Mouse (Mus musculus): ENCODE measurements around the gene Stard9.

Gene Stard9

DNA sequence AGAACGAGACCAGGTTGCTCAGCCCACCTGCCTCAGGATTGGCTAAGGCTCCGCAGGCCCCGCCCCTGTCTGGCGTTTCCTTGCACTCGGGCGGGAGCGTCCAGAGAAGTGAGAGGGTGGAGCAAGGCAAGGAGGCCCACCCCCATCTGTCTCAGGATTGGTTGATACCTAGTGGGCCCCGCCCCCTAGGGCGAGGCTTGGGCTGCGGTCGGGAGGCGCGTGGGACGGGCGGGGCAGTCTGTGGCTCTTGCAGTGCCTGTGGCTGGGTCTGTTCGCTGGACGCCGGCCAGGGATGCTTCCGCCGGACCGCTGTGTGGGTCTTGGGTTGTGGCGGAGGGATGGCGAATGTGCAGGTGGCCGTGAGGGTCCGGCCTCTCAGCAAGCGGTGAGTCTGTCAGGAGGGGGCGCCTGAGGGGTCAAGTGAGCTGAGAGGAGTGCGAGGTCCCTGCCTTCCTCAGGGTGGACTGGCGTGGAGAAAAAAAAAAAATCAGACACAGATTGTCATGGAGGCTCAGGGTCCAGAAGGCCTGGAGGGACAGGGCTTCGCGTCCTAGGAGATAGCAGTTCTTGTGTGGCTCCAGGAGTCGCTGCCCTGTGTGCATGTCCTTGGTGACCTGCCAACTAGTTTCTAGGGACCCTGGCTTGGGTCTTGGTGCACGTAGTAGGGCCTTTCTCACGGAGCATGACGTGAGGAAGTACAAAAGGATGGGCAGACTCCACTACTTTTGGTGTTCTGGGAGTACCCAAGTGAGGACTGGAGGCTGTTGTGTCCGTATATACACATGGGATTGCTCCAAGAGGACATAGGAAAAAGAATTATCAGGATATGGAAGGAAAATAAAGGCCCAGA is at the start of gene Stard9:
Gene Stard9 (plus strand): TSS at position 236 of the 850 bp plus-strand sequence.
- peak; percentile 99 for DNase-seq

DNA sequence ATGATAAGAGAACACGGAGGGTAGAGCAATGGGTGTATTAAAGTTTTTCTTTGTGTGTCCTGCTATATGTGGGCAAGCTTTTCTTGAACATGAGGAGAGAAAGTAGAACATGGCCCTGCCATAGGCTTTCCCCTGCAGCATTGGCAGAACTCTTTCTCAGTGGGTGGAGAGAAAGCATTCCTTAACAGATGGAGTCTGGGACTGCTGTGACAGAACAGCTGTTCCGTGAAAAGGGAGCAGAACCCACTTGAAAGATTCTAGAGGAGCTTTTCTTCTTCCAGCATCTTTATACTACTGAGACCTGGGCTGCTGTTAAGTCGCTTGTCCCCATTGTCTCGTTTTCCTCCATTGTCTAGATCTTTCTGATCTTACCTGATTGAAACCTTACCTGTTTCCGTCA is 39.2 kb upstream of the Stard9 start:
- DNase-seq, result no peak

DNA sequence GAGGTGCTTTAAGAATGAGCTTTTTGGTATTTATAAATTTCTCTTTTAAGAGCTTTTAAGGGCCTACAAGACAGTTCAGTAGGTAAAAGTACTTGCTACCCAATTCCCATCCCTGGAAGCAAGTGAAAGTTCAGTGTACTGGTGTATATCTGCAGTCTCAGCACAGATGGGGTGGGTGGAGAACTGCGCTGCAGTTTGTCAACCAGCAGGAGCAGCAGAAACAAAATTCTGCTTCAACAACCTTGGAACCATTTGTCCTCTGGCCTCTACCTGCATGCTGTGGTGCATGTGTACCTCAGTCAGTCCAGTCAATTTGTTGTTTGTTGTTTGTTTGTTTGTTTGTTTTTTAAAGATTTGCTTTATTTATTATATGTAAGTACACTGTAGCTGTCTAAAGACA is 36.7 kb upstream of the Stard9 start:
- DNase-seq, result no peak

DNA sequence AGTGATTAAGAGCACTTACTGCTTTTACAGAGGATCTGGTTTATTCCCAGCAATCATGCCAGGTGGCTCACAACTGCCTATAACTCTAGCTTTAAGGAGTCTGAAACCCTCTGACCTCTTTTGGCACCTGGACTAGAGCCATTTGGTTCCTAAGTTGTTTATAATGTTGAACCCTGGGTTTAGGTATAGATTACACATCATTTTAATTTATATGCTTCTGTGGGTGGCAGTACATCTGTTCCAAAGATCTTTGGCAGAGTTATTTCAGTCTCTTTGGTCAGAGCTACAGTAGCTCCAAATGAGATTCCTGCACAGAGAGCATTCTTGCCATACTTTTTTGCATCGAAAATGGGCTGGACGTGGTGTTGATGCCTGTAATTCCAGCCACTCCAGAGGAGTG is 31.2 kb upstream of the Stard9 start:
- DNase-seq, result no peak

DNA sequence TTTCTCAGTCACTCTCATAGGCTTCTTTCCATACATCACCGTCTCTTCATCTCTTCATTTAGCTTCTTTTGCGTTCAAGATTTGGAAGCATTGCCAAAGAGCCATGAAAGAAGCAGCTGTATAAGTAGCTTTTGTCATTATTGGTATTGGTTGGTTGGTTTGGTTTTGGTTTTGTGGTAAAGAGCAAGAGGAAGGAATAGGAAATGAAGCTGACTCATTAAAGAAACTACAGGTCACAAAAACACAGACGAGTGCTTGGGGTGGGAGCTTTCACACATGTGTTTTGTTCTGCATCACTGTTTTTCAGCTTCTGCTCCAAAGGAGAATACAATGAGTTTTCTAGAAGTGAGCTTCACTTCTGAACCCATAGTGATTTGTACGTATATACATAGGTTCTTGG is 29.4 kb upstream of the Stard9 start:
- DNase-seq, result no peak

DNA sequence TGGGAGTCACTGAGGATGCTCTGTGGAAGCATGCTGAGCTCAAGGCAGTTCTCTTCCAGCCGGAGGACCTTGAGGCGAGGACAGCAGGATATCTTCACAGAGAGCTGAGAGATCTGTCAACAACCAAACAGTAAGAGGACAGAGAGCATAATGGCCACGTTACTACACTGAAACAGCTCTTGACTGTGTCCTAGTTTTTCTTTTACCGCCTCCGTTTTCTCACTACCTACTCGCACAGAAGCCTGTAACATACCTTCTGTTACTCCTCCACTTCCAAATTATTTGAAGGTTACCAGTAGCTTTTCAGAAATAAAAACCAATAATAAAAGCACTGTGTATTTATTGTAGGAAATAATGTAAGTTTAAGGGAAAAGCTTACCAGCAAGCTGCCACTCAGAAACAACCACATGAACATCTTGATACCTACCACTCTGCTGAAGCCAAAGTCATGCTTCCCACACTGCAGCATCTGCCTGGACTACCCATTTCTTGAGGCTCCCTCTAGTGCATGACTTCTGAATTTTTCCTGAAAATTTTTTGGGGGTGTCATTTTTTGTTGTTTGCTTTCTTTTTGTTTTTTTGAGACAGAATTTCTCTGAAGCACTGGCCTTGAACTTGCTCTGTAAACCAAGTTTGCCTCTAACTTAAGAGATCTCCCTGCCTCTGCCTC is 22.8 kb upstream of the Stard9 start:
- DNase-seq, result no peak

DNA sequence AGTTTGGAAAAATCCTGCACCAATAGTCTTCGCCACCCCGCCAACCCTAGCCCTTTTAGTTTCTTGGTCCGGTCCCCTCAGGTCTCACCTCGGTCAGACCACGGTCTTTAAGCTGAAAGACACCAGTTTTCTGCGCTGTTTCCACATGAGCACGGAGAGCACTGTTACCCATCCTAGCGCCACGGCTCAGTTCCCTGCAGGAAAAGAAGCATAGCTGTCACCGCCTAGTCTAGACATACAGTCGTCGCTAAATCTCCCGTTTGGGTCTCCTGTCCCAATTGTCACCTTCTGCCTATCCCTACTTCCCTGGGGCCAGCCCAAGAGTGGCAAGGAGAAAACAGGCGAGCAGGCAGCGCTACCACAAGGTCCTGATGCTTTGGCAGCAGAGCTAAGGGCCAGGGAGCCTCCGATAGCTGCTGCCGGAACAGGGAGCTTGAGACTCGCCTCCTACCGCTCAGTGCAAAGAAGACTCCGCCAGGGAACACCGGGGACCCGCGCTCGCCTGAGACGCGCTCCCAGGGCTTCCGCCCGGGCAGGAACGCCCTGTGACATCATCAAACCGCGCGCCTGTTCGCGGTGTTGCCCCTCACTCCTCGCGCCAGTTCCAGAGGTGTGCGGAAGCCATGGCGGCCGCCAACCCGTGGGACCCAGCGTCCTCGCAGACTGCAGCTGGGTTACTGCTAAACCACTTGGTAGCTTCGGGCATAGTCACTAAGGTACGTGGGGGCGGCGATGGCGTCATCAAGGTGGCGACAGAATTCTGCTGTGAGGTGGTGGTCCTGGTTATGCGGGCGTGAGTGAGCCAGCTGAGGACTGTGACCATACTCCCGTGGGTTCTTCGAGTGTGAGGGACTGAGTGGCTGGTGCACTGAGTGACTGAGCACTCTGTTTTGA is 19.8 kb upstream of the Stard9 start, which contains the start of the genes Haus2 and Lrrc57:
Gene Haus2 (plus strand): TSS at position 554 of the 894 bp plus-strand sequence.
Gene Lrrc57 (minus strand): TSS at position 691 of the 894 bp plus-strand sequence.
- DNase-seq, result peak; percentile 86

DNA sequence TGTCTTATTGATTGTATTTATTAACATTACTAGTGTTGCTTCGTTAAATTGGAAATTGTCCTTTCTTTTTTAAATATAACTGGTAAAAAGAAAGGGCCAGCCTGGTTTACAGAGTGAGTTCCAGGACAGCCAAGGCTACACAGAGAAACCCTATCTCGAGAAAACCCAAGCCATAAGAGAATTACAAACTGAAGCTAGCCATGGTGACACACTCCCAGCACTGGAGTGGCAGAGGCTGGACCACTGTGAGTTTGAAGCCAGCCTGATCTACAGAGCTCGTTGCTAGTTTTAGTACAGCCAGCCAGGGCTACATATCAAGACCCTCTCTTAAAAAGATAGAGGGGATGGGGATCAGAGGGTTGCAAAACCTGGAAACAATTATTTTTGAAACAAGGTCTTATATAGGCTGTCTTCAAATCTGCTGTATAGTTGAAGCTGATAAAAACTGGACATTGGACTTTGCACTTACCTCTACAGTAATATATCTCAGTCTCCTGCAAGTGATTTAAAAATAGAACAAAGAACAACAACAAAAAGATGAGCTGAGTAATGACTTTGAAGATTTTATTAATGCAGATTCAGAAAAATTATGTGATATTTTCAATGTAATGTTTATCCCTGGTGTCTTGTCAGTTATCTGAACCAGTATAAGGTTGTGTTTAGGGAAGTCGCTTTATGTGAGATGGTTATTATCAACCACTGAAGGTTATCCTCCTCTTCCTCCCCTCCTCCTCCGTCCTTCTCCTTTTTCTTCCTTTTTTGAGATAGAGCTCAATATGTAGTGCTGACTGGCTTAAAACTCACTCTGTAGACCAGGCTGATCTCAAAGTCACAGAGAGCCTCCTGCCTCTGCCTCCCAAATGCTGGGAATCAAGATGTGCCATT is 12.4 kb upstream of the Stard9 start:
- no peak for DNase-seq

DNA sequence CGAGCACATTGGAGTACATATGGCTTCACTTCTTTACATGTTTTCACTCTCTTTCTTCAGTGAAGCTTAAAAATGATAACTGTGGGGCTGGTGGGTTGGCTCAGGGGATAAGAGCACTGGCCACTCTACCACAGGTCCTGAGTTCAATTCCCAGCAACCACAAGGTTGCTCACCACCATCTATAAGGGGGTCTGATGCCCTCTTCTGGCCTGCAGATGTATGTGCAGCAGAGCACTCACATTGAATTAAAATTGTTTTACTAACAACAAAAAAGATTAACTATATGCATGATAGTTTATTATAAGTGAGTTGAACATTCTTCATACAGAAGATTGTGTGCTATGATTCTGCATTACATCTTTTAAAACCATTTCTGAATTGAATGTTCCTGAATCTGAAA is 9.4 kb upstream of the Stard9 start:
- DNase-seq, result no peak

DNA sequence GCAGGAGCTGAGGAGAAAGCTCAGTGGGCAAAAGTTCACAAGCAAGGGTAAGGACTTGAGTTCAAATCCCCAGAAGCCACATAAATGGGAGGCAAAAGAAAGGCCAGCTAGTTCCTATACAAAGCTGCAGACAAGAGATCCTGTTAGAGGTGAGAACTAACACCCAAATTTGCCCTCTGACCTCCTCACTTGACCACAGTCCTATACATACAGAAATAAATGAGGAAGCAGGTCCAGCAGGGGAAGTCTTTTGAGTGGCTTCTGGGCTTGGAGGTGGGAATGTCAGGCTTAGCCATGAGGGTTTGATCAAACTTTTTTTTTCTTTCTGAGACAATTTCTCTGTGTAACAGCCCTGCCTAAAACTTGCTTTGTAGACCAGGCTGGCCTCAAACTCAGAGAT is 6.0 kb upstream of the Stard9 start:
- no peak for DNase-seq

DNA sequence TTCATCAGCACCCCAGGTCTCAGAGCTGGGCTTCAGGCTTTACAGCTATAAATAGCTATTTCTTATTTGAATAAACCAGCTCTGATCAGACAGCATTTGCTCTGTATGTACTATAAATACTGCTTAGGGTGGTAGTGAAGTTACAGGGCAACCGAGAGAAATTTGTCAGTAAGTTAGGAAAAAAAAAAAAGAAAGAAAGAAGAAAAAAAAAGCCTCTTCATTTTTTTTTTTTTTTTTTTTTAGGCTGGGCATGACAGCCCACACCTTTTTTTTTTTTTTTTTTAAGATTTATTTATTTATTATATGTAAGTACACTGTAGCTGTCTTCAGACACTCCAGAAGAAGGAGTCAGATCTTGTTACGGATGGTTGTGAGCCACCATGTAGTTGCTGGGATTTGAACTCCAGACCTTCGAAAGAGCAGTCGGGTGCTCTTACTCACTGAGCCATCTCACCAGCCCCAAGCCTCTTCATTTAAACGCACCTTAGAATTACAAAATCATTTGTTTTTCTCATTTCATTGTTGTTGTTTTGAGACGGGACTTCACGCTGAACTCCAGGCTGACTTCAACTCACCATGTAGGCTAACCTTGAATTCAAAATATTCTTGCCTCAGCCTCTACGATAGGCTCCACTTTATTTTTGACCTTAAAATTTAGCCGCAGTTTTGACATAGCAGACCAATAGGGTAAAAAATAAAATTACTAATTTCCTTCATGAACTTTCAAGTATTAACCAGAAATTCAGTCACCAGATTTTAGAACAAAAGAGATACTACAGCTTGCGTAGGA is 650 bp upstream of the Stard9 start:
- DNase-seq, result no peak

DNA sequence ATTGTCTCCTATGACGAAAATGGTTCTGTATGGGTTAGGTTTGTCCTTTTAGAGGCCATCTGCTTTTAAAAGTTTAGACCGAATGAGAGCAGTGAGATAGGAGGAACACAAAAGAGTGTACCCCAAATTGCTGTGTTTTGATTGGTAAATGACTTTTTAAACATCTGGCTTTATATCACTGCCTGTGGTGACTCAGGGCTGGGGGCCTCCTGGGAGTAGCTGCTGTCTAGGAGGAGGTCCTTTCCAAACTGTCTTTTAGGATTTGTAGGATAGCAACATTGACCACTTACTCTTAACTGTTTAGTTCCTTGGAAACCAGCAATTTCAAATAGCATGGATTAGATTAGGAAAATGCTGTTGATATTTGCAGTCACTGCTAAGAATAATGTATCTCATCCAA is 1.3 kb downstream of the Stard9 start:
- no peak for DNase-seq

DNA sequence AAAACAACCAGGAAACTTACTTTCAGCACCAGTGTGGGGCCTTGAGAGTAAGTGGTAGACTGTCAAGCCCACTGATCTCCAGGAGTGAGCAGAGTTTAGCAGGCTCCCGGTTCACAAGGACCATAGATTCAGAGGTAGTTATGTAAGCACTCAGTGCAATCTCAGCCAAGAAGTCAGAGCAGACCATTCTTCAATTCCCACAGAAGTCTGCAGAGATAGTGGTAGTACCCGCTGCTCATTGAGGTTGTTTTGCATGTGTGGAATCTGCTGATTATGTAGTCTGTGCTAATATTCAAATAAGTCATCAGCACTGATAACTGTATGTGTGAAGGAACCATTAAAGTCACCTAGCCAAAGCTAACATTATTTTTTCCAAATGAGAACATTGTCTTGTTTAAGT is 1.7 kb downstream of the Stard9 start:
- DNase-seq, result no peak

DNA sequence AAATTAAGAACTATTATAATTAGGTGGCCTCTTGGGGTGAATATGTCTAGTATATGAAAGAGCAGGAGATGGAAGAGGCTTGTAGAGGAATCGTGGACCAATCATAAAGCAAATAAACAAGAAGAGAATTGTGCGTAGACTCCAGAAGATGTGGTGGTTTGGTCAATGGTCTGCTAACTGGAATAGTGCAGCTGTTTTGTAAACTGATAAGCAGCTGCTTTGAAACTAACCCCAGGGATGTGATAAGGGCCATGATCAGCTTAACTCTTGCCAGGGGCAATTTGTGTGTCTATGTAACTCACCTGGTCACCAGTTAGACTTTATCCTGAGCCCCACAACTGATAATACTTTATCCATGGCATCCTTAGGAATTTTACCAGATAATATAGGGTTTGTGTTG is 2.6 kb downstream of the Stard9 start:
- DNase-seq, result no peak

DNA sequence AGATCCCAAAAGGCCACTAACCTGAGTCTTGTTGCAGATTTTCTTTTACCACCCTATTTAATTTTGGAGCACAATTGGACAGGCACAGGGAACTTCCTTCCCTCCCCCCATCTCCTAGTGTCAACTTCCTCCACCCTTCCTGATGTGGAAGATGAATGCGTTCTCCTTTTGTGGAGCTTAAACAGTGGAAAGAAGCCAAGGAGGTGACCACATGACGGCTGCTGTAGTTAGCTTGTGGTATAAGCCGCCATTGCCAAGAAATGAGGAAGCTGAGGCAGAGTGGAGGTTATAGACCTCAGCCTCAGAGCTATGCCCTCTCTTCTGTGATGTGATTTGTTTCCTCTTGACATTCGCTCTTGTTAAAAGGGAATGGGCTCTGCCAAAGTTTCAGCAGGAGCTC is 3.0 kb downstream of the Stard9 start:
- DNase-seq, result no peak

DNA sequence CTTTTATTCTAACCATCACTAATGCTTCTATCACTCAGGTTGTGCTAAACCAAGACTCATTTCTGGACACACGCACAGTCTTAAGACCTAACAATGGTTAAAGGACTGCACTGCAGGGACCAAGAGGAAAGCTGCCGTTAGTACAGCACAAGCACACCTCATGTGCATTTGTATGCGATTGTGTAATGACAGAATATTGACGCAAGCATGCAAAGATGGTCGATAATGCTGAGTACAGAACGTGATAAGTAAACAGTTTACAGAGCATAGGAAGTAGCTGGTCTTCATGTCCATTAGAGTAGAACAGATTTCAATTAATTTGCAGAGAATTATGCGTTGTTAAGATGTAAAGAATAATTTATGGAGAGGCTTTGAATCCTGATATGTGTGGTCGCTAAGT is 11.9 kb downstream of the Stard9 start:
- DNase-seq, result no peak

DNA sequence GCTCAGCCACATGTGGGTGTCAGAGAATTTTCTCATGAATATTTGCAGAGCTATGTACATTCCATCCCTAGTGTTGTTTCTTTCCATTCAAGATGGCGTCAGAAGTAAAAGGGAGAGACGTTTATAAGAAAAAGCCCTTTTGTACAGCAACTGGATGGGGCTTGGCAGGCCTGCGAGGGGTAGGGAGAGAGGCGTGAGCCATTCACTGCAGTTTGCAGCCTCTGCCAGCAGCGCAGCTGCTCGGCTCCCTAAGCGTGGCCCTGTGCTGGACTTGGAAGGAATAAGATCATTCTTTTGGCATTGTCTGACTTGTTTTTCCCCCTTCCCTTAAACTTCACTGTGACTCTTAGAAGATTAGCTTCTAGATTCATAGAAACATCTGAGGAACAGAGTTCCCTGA is 14.9 kb downstream of the Stard9 start:
- DNase-seq, result no peak

DNA sequence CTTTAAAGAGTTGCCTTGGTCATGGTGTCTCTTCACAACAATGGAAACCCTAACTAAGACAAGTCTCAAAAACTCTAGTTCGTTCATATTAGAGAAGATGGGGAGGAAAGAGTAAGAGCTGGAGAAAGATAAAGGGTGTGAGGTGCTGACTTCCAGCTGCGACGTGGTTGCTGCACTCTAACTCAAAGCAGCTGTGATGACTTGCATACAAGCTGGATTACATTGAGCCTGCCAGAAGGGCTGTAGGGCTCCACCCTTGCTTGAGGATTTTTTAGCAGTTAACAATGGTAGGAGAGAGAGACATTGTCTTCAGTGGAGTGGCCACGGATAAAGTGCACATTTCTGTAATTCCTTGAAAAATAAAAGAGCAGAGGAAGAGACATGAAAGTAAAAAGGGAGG is 17.9 kb downstream of the Stard9 start:
- DNase-seq, result no peak

DNA sequence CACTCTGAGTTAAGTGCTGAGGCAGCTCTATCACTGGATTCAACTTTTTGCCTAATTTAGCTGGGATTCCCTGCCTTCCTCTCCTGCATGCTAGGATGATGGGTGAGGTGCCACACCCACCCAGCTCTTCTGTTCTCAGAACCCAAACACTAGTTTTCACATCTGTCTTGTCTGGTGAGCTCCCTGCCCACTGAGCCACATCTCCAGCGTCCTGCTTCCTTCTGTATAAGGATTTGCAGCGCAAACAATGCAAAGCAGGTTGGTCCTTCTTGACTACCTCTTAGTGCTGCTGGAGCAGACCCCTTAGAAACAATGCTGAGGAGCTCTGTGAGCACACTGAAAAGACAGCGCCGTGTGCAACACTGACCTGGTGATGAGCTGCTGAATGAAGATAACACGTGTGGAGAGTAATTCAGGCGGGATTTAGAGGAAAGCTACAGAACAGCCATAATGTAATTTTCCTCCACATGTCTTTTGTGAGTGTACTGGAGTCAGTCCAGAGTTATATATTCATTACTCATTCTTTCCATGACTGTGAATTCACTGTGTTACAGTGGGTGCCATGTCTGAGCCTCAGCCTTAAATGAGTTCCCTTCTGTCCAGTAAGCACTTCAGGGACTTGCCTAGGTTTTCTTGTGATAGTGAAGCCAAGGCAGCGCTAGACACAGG is 23.5 kb downstream of the Stard9 start:
- DNase-seq, result no peak

DNA sequence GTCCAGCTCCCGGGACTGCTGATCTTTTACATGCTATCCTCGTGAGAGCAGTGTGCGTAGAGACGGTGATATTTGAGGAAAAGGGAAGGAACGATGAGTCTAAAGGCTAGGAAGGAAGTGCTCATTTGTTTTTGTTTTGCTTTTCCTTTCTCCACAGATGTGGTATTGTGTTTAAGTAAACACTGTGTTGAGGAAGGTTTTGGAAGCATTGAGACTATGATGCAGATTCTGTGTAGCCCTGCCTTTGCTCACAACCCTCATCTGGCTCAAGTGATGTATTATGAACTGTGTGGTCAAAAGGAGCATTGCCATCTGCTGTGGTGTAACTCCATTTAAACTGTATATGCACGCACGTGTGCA is 24.0 kb downstream of the Stard9 start:
- DNase-seq, result no peak

DNA sequence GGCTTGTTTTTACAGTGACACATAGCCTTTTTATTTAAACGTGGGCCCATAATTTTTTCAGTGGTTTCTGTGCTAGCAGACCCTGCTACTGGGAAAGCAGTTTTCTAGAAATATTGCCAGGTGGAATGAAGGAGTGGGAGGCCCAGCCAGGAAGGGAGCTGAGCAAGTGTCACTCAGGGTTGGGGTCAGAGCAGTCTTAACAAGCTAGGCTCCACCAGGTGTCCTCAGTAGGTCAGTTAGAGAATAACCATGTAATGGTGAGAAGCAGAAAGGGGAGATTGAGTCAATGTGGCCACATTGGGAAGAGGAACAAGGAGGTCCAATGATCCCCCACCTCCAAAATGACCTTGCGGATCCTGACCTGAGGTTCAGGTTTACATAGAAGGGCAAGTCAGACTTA is 25.8 kb downstream of the Stard9 start:
- DNase-seq, result no peak

Measured in cerebellum, adult 11-12 months (tissue).